Mouse (Mus musculus) midbrain, embryonic 14.5 days (tissue): ENCODE data around the gene Glce. TPM values are rescaled to one million over a fixed set of nuclear protein-coding genes. Genes with fewer than 3 reads are reported as not detected.

Experiments
- ATAC-seq: fragments of 200-750 bp; cut with Nextera tagmentation; 2 replicates; pipeline ENCODE4 v1.8.0; 2017; ENCODE audit warnings: moderate number of reproducible peaks, moderate library complexity; ENCODE audit not compliant: low FRiP score, low TSS enrichment
- DNase-seq: peaks from one replicate; pipeline ENCODE4 v3.0.0-alpha.2; 2015
- H3K27ac ChIP-seq: fragments of 300-500 bp; sonication (generic); replicated peaks from 2 replicates; pipeline ENCODE4 v1.5.1; 2014; ENCODE audit warnings: mild to moderate bottlenecking, low read depth, low read length, moderate library complexity
- H3K27me3 ChIP-seq: fragments of 300-500 bp; sonication (generic); 2 replicates; pipeline ENCODE4 v1.6.1; 2014; ENCODE audit warnings: low read length, control low read depth, mixed read lengths; ENCODE audit not compliant: control insufficient read depth, insufficient read depth
- H3K36me3 ChIP-seq: fragments of 300-500 bp; sonication (generic); 2 replicates; pipeline ENCODE4 v1.6.1; 2014; ENCODE audit warnings: low read length, control low read depth; ENCODE audit not compliant: control insufficient read depth, insufficient read depth
- H3K4me1 ChIP-seq: fragments of 300-500 bp; sonication (generic); 2 replicates; pipeline ENCODE4 v1.6.1; 2014; ENCODE audit warnings: mild to moderate bottlenecking, antibody characterized with exemption, low read length, control low read depth; ENCODE audit not compliant: control insufficient read depth, insufficient read depth
- H3K4me2 ChIP-seq: fragments of 300-500 bp; sonication (generic); 2 replicates; pipeline ENCODE4 v1.6.1; 2014; ENCODE audit warnings: mild to moderate bottlenecking, low read length, moderate library complexity
- H3K4me3 ChIP-seq: fragments of 300-500 bp; sonication (generic); replicated peaks from 2 replicates; pipeline ENCODE4 v1.5.1; 2014; ENCODE audit warnings: low read depth, low read length
- H3K9ac ChIP-seq: fragments of 300-500 bp; sonication (generic); replicated peaks from 2 replicates; pipeline ENCODE4 v1.6.1; 2014; ENCODE audit warnings: mild to moderate bottlenecking, low read length, moderate library complexity
- H3K9me3 ChIP-seq: fragments of 300-500 bp; sonication (generic); 2 replicates; pipeline ENCODE4 v1.6.1; 2016; ENCODE audit warnings: low read length, control low read depth, mixed read lengths; ENCODE audit not compliant: control insufficient read depth
- WGBS: fragments of 180-500 bp; shearing (Covaris S2); extraction: QIAGEN DNeasy Blood & Tissue Kit; methylation state at CpG from one replicate; pipeline ENCODE4 v1.1.7; 2014; 5-methylcytosine and 5-hydroxymethylcytosine counted together
- polyA plus RNA-seq: library from polyadenylated mRNA; unstranded; fragments of >200 nt; fragmentation: Nextera tagmentation; extraction: Ambion mirVana; gene quantifications from 2 replicates; pipeline ENCODE4 v1.2.1, GENCODE M21; 2014

The Glce gene
- polyA plus RNA-seq, 1 experiment from 2014 or later = 20.2 TPM

DNA sequence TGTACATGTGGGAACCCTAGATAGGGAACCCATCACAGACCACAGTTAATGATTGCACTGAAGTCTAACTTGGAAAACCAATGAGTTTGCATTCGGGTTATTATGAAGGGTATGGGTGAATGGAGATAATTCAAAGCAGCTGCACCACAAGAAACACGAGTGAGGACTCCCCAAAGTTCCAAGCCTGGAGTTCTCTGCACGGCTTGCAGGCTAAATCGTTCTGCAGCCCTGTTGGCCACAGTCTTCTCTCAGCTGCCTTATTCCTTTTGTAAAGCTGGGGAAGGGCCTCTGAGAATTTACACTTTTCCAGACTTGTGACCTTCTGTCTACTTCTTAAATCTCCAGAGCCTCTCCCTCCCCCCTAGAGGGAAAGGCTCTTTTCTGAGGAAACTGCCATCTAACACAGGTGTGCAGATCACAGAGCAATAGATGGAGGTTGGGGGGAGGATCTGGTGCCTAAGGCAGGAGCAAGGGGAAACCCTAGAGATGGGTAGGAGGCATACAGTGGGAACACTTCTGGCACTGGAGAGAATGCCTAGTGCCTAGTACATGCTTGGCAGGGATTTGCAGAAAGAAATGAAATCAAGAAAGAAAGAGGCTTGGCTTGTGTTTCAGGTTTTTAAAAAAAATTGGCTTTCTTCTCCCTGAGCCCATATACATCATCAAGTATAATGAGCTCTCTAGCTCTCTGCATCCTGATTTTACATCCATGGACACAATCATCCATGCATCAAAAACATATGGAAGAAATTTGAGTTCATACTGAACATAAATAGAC is 9.7 kb upstream of the Glce start:
- 78% methylated on average over 4 of the region's 4 CpGs for WGBS
- no peak for ATAC-seq

DNA sequence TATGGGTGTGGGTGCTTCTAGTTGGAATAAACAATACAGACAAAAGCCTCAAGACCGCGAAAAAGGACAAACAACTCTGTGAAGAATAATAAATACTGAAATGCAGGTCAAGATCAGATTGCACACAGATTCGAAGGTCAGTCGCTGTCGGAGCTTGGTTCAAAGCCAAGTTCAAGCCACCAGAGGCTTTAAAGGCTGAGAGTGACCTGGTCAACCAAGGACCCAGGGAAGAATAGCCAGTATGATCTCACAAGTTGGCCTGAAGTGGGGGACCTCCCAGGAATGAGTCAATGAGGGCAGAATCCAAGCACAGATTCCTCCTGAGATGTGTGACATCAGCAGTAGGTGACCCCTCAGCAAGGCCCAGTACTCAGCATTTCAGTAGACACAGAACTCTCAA is 8.3 kb upstream of the Glce start:
- Histone ChIP-seq H3K4me2 (no peak overlapping the region), H3K27me3 (no peaks in the 10 kb centered on the region), H3K4me1 (no peaks in the 10 kb centered on the region), H3K36me3 (no peaks in the 10 kb centered on the region), H3K9ac (no peak overlapping the region), H3K27ac (no peak overlapping the region), H3K4me3 (no peak overlapping the region), H3K9me3 (no peaks in the 10 kb centered on the region)
- ATAC-seq (no peak), DNase-seq (no peak)
- 91% methylated on average over 5 of the region's 5 CpGs for WGBS

More for the DNA sequence above, 9.7 kb upstream of the Glce start:
- Histone ChIP-seq H3K36me3 (no peaks in the 10 kb centered on the region), H3K4me3 (no peak overlapping the region), H3K27ac (no peak overlapping the region), H3K27me3 (no peaks in the 10 kb centered on the region), H3K4me2 (no peak overlapping the region), H3K9me3 (no peaks in the 10 kb centered on the region), H3K4me1 (0 out of 2 replicates have a peak, but pooled peaks cover 4% of the 10 kb centered on the region), H3K9ac (no peak overlapping the region)
- no peak for DNase-seq

DNA sequence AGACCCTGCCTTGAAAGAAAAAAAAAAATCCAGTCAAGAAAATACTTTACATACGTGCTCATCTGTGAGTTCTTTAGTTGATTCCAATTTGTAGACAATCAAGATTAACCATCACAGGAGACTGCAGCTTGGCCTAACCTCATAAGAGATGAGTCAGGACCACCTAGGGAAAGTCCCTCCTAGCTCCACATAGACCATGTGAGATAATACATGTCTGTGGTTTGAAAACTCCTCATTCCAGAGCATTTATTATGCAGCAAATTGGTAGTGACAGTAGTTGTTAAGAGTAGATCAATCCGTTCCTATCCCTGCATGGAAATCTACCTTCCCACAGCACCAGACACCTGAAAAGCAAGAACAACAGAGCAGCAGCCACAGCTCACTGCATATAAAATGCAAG is 5.6 kb upstream of the Glce start:
- DNase-seq (no peak), ATAC-seq (no peak)
- Histone ChIP-seq H3K9ac (no peak overlapping the region), H3K9me3 (no peaks in the 10 kb centered on the region), H3K4me3 (no peak overlapping the region), H3K27me3 (no peaks in the 10 kb centered on the region), H3K27ac (no peak overlapping the region), H3K4me1 (peaks cover 6% of the 10 kb centered on the region; the same call in 1 of the 2 replicates), H3K4me2 (no peak overlapping the region), H3K36me3 (no peaks in the 10 kb centered on the region)
- 85% methylated on average over 2 of the region's 2 CpGs for WGBS

DNA sequence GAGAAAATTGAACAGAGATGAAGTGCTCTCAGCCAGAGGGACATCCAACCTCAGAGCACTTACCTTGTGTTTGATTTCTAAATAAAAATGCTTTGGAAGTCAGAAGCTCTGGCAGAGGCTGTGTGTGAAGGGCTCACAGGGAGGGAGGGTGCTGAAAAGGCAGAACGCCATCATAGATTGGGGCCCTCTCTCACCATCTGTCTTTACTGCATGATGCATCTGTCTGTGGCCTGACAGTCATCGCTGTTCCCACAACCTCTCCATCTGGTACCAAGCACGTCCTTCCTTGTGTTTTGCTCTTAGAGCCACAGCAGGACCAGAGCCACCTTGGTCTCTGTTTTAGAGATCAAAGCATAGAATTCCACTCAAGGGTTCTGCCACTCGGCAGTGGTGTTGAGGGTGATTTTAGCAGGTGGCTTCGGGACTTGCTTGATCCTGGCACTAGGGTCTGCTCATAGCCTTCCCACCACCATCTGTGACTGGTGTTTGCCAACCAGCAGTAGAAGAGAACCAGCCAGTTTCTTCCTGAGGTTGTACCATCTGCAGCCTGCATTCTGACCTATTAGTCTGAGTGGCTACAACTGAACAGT is 3.6 kb upstream of the Glce start:
- H3K27me3 ChIP-seq = no peaks in the 10 kb centered on the region
- no peak overlapping the region for H3K4me2 ChIP-seq
- 78% methylated on average over 5 of the region's 5 CpGs for WGBS
- H3K9ac ChIP-seq = no peak overlapping the region
- no peaks in the 10 kb centered on the region for H3K36me3 ChIP-seq
- no peak overlapping the region for H3K4me3 ChIP-seq
- DNase-seq (no peak), ATAC-seq (no peak)
- H3K27ac ChIP-seq = no peak overlapping the region
- peaks cover 6% of the 10 kb centered on the region; the same call in 1 of the 2 replicates for H3K4me1 ChIP-seq
- H3K9me3 ChIP-seq = no peaks in the 10 kb centered on the region

DNA sequence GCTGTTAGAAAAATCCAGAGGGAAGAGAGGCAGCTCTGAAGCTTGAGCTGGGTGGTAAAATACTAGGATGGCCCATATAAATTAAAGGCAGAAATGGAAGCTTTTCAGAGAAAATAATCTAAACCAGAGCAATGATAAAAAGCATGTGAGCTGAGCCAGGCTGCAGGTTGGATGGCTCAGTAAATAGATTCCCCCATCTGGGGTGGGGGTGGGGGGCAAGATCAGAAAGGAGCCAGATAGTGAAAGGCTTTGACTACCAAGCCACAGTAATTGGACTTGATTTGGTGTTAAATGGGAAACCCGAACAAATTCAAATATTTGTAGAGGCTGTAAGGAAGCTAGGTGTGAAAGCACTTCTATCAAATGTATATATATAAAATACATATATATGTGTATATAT is 1.8 kb upstream of the Glce start:
- Histone ChIP-seq H3K9ac (no peak overlapping the region), H3K9me3 (no peaks in the 10 kb centered on the region), H3K4me1 (peaks cover 14% of the 10 kb centered on the region), H3K36me3 (no peaks in the 10 kb centered on the region), H3K4me2 (no peak overlapping the region), H3K27ac (no peak overlapping the region), H3K27me3 (no peaks in the 10 kb centered on the region), H3K4me3 (no peak overlapping the region)
- DNase-seq (no peak), ATAC-seq (no peak)
- 85% methylated on average over 1 of the region's 1 CpGs for WGBS

DNA sequence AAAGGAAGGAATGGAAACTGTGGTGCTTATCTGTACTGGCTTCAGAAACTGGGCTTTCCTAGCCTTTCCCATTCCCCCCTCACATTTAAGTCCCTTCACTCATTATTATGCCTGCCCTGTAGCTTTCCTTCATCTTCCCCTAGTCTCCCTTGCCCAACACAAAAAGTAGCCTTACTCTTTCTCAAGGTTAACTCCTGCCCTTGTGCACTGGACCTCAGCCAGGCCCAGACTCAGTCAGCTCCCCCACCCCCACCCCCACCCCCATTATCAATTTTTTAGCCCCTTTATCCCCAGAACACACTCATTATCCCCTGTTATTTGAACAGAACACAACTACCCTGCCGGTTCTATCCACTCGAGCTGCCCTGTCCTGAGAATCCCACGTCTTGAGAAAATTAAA is 1.0 kb upstream of the Glce start:
- Histone ChIP-seq H3K4me3 (peak overlapping the region; percentile 83), H3K9ac (peak overlapping the region; percentile 41; the same call in 1 of the 2 replicates), H3K9me3 (no peaks in the 10 kb centered on the region), H3K4me1 (peaks cover 19% of the 10 kb centered on the region), H3K4me2 (peak overlapping the region; percentile 58), H3K27ac (peak overlapping the region; percentile 6; the same call in 1 of the 2 replicates), H3K27me3 (no peaks in the 10 kb centered on the region), H3K36me3 (no peaks in the 10 kb centered on the region)
- no peak for DNase-seq
- ATAC-seq = no peak
- 45% methylated on average over 3 of the region's 3 CpGs for WGBS

DNA sequence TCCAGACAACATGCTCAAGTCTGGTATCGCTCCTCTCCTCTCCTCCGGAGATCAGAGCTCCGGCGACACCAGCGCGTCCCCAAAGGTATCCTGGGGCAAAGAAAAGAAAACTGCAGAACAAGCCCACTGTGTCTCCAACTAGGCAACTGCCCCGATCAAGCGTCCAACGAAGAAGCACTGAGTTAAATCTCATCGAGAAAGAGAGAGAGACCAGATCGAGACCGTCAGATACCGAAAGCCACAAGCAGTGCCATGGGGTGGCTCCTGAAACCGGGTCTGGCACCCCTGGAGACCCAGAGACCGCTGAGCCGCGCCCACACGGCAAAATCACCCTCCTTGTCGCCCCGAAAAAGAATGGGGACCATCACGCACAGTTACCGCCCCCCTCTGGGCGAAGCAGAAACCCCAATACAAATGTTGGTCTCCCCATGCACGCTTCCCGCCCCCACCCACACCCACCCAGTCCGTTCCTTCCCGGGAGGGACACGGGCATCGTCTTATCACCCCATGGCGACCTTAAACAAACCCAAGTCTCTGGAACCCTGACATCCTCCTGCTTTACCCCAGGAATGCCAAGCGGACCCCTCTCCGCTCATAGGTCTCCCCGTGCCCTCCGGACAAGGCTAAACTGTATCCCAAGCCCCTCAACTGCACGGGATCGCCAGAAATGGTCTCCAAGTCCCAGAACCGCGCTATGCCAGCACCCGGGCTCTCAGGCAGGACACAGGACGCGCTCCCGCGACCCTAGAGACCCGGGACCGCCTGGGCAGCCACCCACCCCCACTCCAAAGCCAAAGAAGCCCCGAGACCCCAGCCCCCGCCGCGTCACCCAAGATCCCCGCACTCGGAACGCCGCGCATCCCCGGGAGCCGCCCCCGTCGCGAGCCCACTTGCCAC is 656 bp downstream of the Glce start:
- ATAC-seq = peak; percentile 24; the same call in 1 of the 2 replicates
- Histone ChIP-seq H3K4me2 (peak overlapping the region; percentile 83), H3K4me1 (peaks cover 21% of the 10 kb centered on the region), H3K36me3 (no peaks in the 10 kb centered on the region), H3K9me3 (no peaks in the 10 kb centered on the region), H3K27ac (peak overlapping the region; percentile 94), H3K27me3 (no peaks in the 10 kb centered on the region), H3K4me3 (peak overlapping the region; percentile 83), H3K9ac (peak overlapping the region; percentile 88)
- 0% methylated on average over 59 of the region's 59 CpGs for WGBS
- DNase-seq = peak; percentile 60

DNA sequence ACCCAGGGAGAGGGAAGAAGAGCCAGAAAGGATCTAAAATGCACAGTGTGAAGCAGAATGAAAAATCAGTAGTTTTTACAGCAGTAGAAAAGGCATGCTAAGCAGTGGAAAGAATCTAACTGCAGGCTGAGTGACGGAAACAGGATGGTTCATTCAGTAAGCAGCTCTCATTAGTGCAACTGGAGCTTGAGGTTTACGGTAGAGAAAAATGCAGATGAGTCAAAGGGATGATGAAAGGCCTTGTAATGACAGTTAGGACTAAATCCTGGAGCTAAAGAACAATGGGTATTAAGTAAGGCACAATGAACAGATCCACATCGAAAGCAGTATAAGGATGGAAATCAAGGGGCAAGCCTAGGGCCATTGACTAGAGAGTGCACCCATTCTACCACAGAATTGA is 3.7 kb downstream of the Glce start:
- Histone ChIP-seq H3K4me2 (peak overlapping the region; percentile 28), H3K4me1 (peaks cover 21% of the 10 kb centered on the region), H3K9ac (no peak overlapping the region), H3K4me3 (no peak overlapping the region), H3K27me3 (no peaks in the 10 kb centered on the region), H3K27ac (no peak overlapping the region), H3K36me3 (no peaks in the 10 kb centered on the region), H3K9me3 (no peaks in the 10 kb centered on the region)
- peak; percentile 31 for DNase-seq
- 13% methylated on average over 3 of the region's 3 CpGs for WGBS
- no peak for ATAC-seq
